8 mouse cellular contexts compared by ENCODE assay signal in the genomic region with DNA sequence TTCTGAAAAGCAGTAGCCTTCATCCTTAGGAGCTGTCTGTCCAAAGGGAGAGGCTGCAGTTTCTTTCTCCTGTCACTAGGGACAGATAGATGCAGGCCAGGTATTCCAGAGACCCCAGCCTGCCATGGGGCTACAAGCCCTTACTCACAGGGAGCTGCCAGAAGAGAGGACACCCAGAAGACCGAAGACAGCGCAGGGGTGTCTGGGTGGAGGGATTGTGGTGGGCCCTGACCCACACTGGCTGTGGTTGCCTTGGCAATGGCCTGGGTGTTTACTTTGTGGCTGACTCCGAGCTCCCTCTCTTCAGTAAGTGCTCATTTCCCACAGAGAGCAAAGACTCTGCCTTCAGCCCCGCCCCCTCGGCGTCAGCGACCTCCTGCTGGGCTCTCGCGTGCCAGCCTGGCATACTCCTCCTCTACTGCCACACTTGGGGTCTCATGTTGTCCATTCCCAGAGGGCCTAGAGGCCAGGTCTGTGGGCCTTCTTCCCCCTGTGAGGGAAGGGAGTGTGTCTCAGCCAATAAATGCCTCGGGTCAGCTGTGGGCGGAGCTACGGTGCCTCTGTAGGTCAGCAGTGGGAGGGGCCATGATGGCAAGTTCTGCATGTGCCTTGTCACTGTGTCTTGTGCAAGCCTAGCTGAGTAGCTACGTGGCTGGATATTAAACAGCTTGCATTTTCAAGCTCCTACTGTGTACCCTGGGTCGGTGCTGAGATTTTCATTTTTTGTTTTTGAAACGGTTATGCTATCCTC. TPM values are rescaled to one million over a fixed set of nuclear protein-coding genes. Genes with fewer than 3 reads are reported as not detected.
DNase-seq lines count a peak whose midpoint lies in the region; ATAC-seq lines count a peak whose summit lies in the region.

No protein-coding gene starts in this region.

- H3K4me3 ChIP-seq in intestine, embryonic 16.5 days (ENCODE audit: low read length) = peak overlapping the region; percentile 52
- peak overlapping the region; percentile 34 for H3K4me3 ChIP-seq in neural tube, embryonic 13.5 days

- DNase-seq in 3134 (ENCODE audit: extremely low read depth, insufficient read length, low spot score) (peak; percentile 95), R1 (ENCODE audit: low read depth, low spot score) (peak; percentile 94)
- DNase-seq in embryo, embryonic 10 days (ENCODE audit: low spot score) = peak; percentile 95
- peak; percentile 86 for DNase-seq in gonadal fat pad, adult 2 months (ENCODE audit: low read depth)
- DNase-seq in lung, adult 18-20 months = peak; percentile 95 to 97
- DNase-seq in thymus, postnatal 36 days = peak; percentile 82 to 83

- peak overlapping the region; percentile 93 for H3K27ac ChIP-seq in intestine, embryonic 16.5 days (ENCODE audit: low read length)
- peak overlapping the region; percentile 59 for H3K27ac ChIP-seq in neural tube, embryonic 13.5 days (replicated peaks)

- H3K4me2 ChIP-seq in intestine, embryonic 16.5 days (ENCODE audit: low read depth, low read length) = peak overlapping the region; percentile 68
- H3K4me2 ChIP-seq in neural tube, embryonic 13.5 days = peak overlapping the region; percentile 48

- peak overlapping the region; percentile 70 for H3K9ac ChIP-seq in intestine, embryonic 16.5 days (ENCODE audit: low read depth, low read length)
- H3K9ac ChIP-seq in neural tube, embryonic 13.5 days = peak overlapping the region; percentile 9; the same call in 1 of the 2 replicates

- peak; percentile 79 for ATAC-seq in intestine, embryonic 16.5 days
- peak; percentile 65 for ATAC-seq in neural tube, embryonic 13.5 days (ENCODE audit: low read depth)

- H3K27me3 ChIP-seq in intestine, embryonic 16.5 days (replicated peaks; ENCODE audit: control insufficient read depth, insufficient read depth, low read length) = no peaks in the 10 kb centered on the region
- peaks cover 20% of the 10 kb centered on the region for H3K27me3 ChIP-seq in neural tube, embryonic 13.5 days

- H3K36me3 ChIP-seq in intestine, embryonic 16.5 days (ENCODE audit: control insufficient read depth, insufficient read depth, low read length) = no peaks in the 10 kb centered on the region
- no peaks in the 10 kb centered on the region for H3K36me3 ChIP-seq in neural tube, embryonic 13.5 days

- WGBS in intestine, embryonic 16.5 days = 4% methylated on average over 15 of the region's 15 CpGs
- WGBS in neural tube, embryonic 13.5 days = 5% methylated on average over 15 of the region's 15 CpGs

- peaks cover 47% of the 10 kb centered on the region for H3K4me1 ChIP-seq in intestine, embryonic 16.5 days (ENCODE audit: control insufficient read depth, insufficient read depth, low read length)
- peaks cover 36% of the 10 kb centered on the region for H3K4me1 ChIP-seq in neural tube, embryonic 13.5 days (replicated peaks)

- no peaks in the 10 kb centered on the region for H3K9me3 ChIP-seq in intestine, embryonic 16.5 days (ENCODE audit: control insufficient read depth, low read length)
- no peaks in the 10 kb centered on the region for H3K9me3 ChIP-seq in neural tube, embryonic 13.5 days

RNA-seq across cellular contexts. Expression of a gene that starts 19.5 kb away (rescaled TPM):
- polyA plus RNA-seq in gonadal fat pad, adult 2 months (2012; rRNA removed) = 25.6 and 31.5 TPM in 2 replicates
- 2.7 and 3.0 TPM in 2 replicates for polyA plus RNA-seq in intestine, embryonic 16.5 days (2015; fragmentation: Nextera tagmentation; extraction: Ambion mirVana)
- 6.8 and 7.4 TPM in 2 replicates for polyA plus RNA-seq in neural tube, embryonic 13.5 days (2015; fragmentation: Nextera tagmentation; extraction: Ambion mirVana)

Comparison
In these comparisons a context has a peak if more than half of its experiments do, and no peak if none do; other contexts are left out.
1. Peak in every context shown above with its lines: DNase-seq, ATAC-seq, H3K4me3 ChIP-seq and H3K27ac ChIP-seq.